Mouse (Mus musculus) cerebellum, adult 2 months (tissue): ENCODE measurements around the gene Tm4sf4.

Source experiments
- CTCF ChIP-seq: fragments of 200-500 bp; IDR thresholded peaks from 2 replicates; pipeline ENCODE4 v1.5.1; 2011; ENCODE audit warnings: low read depth, mild to moderate bottlenecking, control low read depth, low read length, moderate library complexity, borderline replicate concordance; ENCODE audit not compliant: insufficient read depth
- POLR2A ChIP-seq: fragments of 200-500 bp; IDR thresholded peaks from 2 replicates; pipeline ENCODE4 v1.6.1; 2011; ENCODE audit warnings: low read length, control low read depth, borderline replicate concordance; ENCODE audit not compliant: insufficient read depth

- no peak for TF ChIP-seq POLR2A
- no peak for TF ChIP-seq CTCF
Measured at GRCm38 (mm10) chr3:57480640-57481039, 55.5 kb downstream of the Tm4sf4 start.
